Mouse (Mus musculus): ENCODE measurements around the gene Inppl1. TPM values are rescaled to one million over a fixed set of nuclear protein-coding genes. Genes with fewer than 3 reads are reported as not detected.
A peak's percentile ranks its signal among the peaks of the same experiment; 100 is the strongest.

Inppl1 gene
- polyA plus RNA-seq, 1 experiment from 2014 or later = 16.6 TPM

- Histone ChIP-seq H3K4me1 (replicated peaks; ENCODE audit: control insufficient read depth, insufficient read depth) (peaks cover 11% of the 10 kb centered on the region; the same call in 1 of the 2 replicates), H3K27me3 (ENCODE audit: control insufficient read depth, insufficient read depth, low read length) (peaks cover 20% of the 10 kb centered on the region), H3K4me3 (ENCODE audit: low read depth, low read length) (peak overlapping the region; percentile 41), H3K36me3 (ENCODE audit: control insufficient read depth, insufficient read depth, low read length) (peaks cover 14% of the 10 kb centered on the region), H3K4me2 (replicated peaks; ENCODE audit: low read depth) (peak overlapping the region; percentile 80), H3K9me3 (ENCODE audit: control insufficient read depth, low read length) (no peaks in the 10 kb centered on the region), H3K27ac (replicated peaks) (peak overlapping the region; percentile 78), H3K9ac (ENCODE audit: low read length) (peak overlapping the region; percentile 59)
- ATAC-seq (ENCODE audit: low FRiP score, low TSS enrichment) (peak; percentile 78), DNase-seq (ENCODE audit: low spot score) (peak; percentile 87)
- TF ChIP-seq EP300 (optimal IDR thresholded peaks at IDR 0.05) (no peak), CTCF (IDR thresholded peaks at IDR 0.05; ENCODE audit: low read depth) (no peak)
- 1% methylated on average over 59 of the region's 71 CpGs for WGBS
Observed at GRCm38 (mm10) chr7:101821571-101822501, 16.2 kb downstream of the Inppl1 start.

- Histone ChIP-seq H3K4me1 (replicated peaks; ENCODE audit: control insufficient read depth, insufficient read depth) (peaks cover 11% of the 10 kb centered on the region; the same call in 1 of the 2 replicates), H3K9ac (ENCODE audit: low read length) (no peak overlapping the region), H3K4me3 (ENCODE audit: low read depth, low read length) (peak overlapping the region; percentile 33), H3K9me3 (ENCODE audit: control insufficient read depth, low read length) (no peaks in the 10 kb centered on the region), H3K36me3 (ENCODE audit: control insufficient read depth, insufficient read depth, low read length) (peaks cover 6% of the 10 kb centered on the region; the same call in 1 of the 2 replicates), H3K4me2 (replicated peaks; ENCODE audit: low read depth) (peak overlapping the region; percentile 80), H3K27ac (replicated peaks) (no peak overlapping the region), H3K27me3 (ENCODE audit: control insufficient read depth, insufficient read depth, low read length) (peaks cover 20% of the 10 kb centered on the region)
- peak; percentile 37 for DNase-seq (ENCODE audit: low spot score)
- WGBS = 5% methylated on average over 35 of the region's 35 CpGs
- TF ChIP-seq EP300 (optimal IDR thresholded peaks at IDR 0.05) (no peak), CTCF (IDR thresholded peaks at IDR 0.05; ENCODE audit: low read depth) (no peak)
- ATAC-seq (ENCODE audit: low FRiP score, low TSS enrichment) = no peak
Observed at GRCm38 (mm10) chr7:101820295-101821030, 17.6 kb downstream of the Inppl1 start.

GRCm38 (mm10) chr7:101817861-101818401 is 20.1 kb downstream of the Inppl1 start, which contains the start of gene Phox2a:
Gene Phox2a (plus strand): TSS chr7:101818313.
- Histone ChIP-seq H3K9ac (ENCODE audit: low read length) (no peak within 1 kb of the TSS), H3K9me3 (ENCODE audit: control insufficient read depth, low read length) (no peaks in the 10 kb centered on the region), H3K27ac (replicated peaks) (no peak within 1 kb of the TSS), H3K4me2 (replicated peaks; ENCODE audit: low read depth) (peak within 1 kb of the TSS; percentile 46), H3K4me3 (ENCODE audit: low read depth, low read length) (peak within 1 kb of the TSS; percentile 29), H3K27me3 (ENCODE audit: control insufficient read depth, insufficient read depth, low read length) (peaks cover 20% of the 10 kb centered on the region), H3K36me3 (ENCODE audit: control insufficient read depth, insufficient read depth, low read length) (no peaks in the 10 kb centered on the region), H3K4me1 (replicated peaks; ENCODE audit: control insufficient read depth, insufficient read depth) (peaks cover 11% of the 10 kb centered on the region; the same call in 1 of the 2 replicates)
- no peak for TF ChIP-seq EP300 (optimal IDR thresholded peaks at IDR 0.05)
- no peak for TF ChIP-seq CTCF (IDR thresholded peaks at IDR 0.05; ENCODE audit: low read depth)
- 0 out of 2 replicates have a peak, but pooled peaks have one; percentile 6 for ATAC-seq (ENCODE audit: low FRiP score, low TSS enrichment)
- 1% methylated on average over 32 of the region's 45 CpGs for WGBS
- no peak for DNase-seq (ENCODE audit: low spot score)

- H3K4me2 ChIP-seq (replicated peaks; ENCODE audit: low read depth) = no peak overlapping the region
- no peaks in the 10 kb centered on the region for H3K9me3 ChIP-seq (ENCODE audit: control insufficient read depth, low read length)
- WGBS = 94% methylated on average over 1 of the region's 1 CpGs
- no peaks in the 10 kb centered on the region for H3K27me3 ChIP-seq (ENCODE audit: control insufficient read depth, insufficient read depth, low read length)
- no peak for TF ChIP-seq EP300 (optimal IDR thresholded peaks at IDR 0.05)
- TF ChIP-seq CTCF (IDR thresholded peaks at IDR 0.05; ENCODE audit: low read depth) = no peak
- ATAC-seq (ENCODE audit: low FRiP score, low TSS enrichment) = no peak
- 0 out of 2 replicates have a peak, but pooled peaks cover 5% of the 10 kb centered on the region for H3K36me3 ChIP-seq (ENCODE audit: control insufficient read depth, insufficient read depth, low read length)
- H3K9ac ChIP-seq (ENCODE audit: low read length) = no peak overlapping the region
- no peak for DNase-seq (ENCODE audit: low spot score)
- no peaks in the 10 kb centered on the region for H3K4me1 ChIP-seq (replicated peaks; ENCODE audit: control insufficient read depth, insufficient read depth)
- no peak overlapping the region for H3K4me3 ChIP-seq (ENCODE audit: low read depth, low read length)
- H3K27ac ChIP-seq (replicated peaks) = no peak overlapping the region
Observed at GRCm38 (mm10) chr7:101777053-101777452, 61.0 kb downstream of the Inppl1 start.

- WGBS = 49% methylated on average over 8 of the region's 8 CpGs
- H3K36me3 ChIP-seq (ENCODE audit: control insufficient read depth, insufficient read depth, low read length) = 0 out of 2 replicates have a peak, but pooled peaks cover 2% of the 10 kb centered on the region
- no peaks in the 10 kb centered on the region for H3K4me1 ChIP-seq (replicated peaks; ENCODE audit: control insufficient read depth, insufficient read depth)
- no peak overlapping the region for H3K4me3 ChIP-seq (ENCODE audit: low read depth, low read length)
- peak; percentile 24 for DNase-seq (ENCODE audit: low spot score)
- no peak overlapping the region for H3K27ac ChIP-seq (replicated peaks)
- no peak for ATAC-seq (ENCODE audit: low FRiP score, low TSS enrichment)
- H3K9me3 ChIP-seq (ENCODE audit: control insufficient read depth, low read length) = no peaks in the 10 kb centered on the region
- no peak overlapping the region for H3K4me2 ChIP-seq (replicated peaks; ENCODE audit: low read depth)
- no peaks in the 10 kb centered on the region for H3K27me3 ChIP-seq (ENCODE audit: control insufficient read depth, insufficient read depth, low read length)
- no peak overlapping the region for H3K9ac ChIP-seq (ENCODE audit: low read length)
- TF ChIP-seq EP300 (optimal IDR thresholded peaks at IDR 0.05) = no peak
- TF ChIP-seq CTCF (IDR thresholded peaks at IDR 0.05; ENCODE audit: low read depth) = no peak
Observed at GRCm38 (mm10) chr7:101772687-101773086, 65.3 kb downstream of the Inppl1 start.

Small RNA genes lying within 50 kb of the gene (microRNA-seq; reads per million reads assigned to microRNA genes)
- gene Gm22655 = not detected

Other genes with a start within 250 kb of the Inppl1 start
- 38.6 and 40.2 TPM in 2 replicates for gene Clpb, start 174.6 kb downstream of the Inppl1 start, polyA plus RNA-seq (2015; fragmentation: Nextera tagmentation; extraction: Ambion mirVana)
- 3.7 and 4.4 TPM in 2 replicates for gene Phox2a, start 19.9 kb downstream of the Inppl1 start, polyA plus RNA-seq (2015; fragmentation: Nextera tagmentation; extraction: Ambion mirVana)
- gene Folr2, start 19.0 kb upstream of the Inppl1 start, polyA plus RNA-seq (2015; fragmentation: Nextera tagmentation; extraction: Ambion mirVana) = 1.3 and 2.0 TPM in 2 replicates
- gene Anapc15, start 25.5 kb upstream of the Inppl1 start, polyA plus RNA-seq (2015; fragmentation: Nextera tagmentation; extraction: Ambion mirVana) = 38.8 and 42.7 TPM in 2 replicates
- 3.2 and 4.0 TPM in 2 replicates for gene Folr1, start 32.6 kb upstream of the Inppl1 start, polyA plus RNA-seq (2015; fragmentation: Nextera tagmentation; extraction: Ambion mirVana)
- 119 and 122 TPM in 2 replicates for gene Lamtor1, start 67.7 kb upstream of the Inppl1 start, polyA plus RNA-seq (2015; fragmentation: Nextera tagmentation; extraction: Ambion mirVana)
- gene Tomt, start 68.1 kb upstream of the Inppl1 start, polyA plus RNA-seq (2015; fragmentation: Nextera tagmentation; extraction: Ambion mirVana) = 0.15 TPM in 1 of 2 replicates, not detected in the other
- gene Lrrc51, start 95.7 kb upstream of the Inppl1 start, polyA plus RNA-seq (2015; fragmentation: Nextera tagmentation; extraction: Ambion mirVana) = 6.8 and 7.0 TPM in 2 replicates
- gene Numa1, start 95.9 kb upstream of the Inppl1 start, polyA plus RNA-seq (2015; fragmentation: Nextera tagmentation; extraction: Ambion mirVana) = 20.7 and 21.9 TPM in 2 replicates
- 0.99 and 1.2 TPM in 2 replicates for gene Il18bp, start 180.5 kb upstream of the Inppl1 start, polyA plus RNA-seq (2015; fragmentation: Nextera tagmentation; extraction: Ambion mirVana)
- 18.0 and 18.7 TPM in 2 replicates for gene Rnf121, start 227.2 kb upstream of the Inppl1 start, polyA plus RNA-seq (2015; fragmentation: Nextera tagmentation; extraction: Ambion mirVana)
- 7.8 and 8.9 TPM in 2 replicates for gene Xndc1, start 227.3 kb upstream of the Inppl1 start, polyA plus RNA-seq (2015; fragmentation: Nextera tagmentation; extraction: Ambion mirVana)
- gene Xntrpc, start 227.5 kb upstream of the Inppl1 start, polyA plus RNA-seq (2015; fragmentation: Nextera tagmentation; extraction: Ambion mirVana) = 0.25 and 0.27 TPM in 2 replicates
- gene Trpc2, start 244.9 kb upstream of the Inppl1 start, polyA plus RNA-seq (2015; fragmentation: Nextera tagmentation; extraction: Ambion mirVana) = 0.11 TPM in 1 of 2 replicates, not detected in the other

Data from stomach, postnatal 0 days (tissue).